Mouse (Mus musculus): ENCODE data around the gene Akna.
A peak's percentile ranks its signal among the peaks of the same experiment; 100 is the strongest.

Akna gene

GRCm38 (mm10) chr4:63409908-63410582 is 6.9 kb upstream of the Akna start:
- peak; percentile 29 for DNase-seq (ENCODE audit: low spot score)

GRCm38 (mm10) chr4:63409317-63409907 is 6.3 kb upstream of the Akna start:
- no peak for DNase-seq (ENCODE audit: low spot score)

- no peak for DNase-seq (ENCODE audit: low spot score)
Observed at GRCm38 (mm10) chr4:63408649-63409048, 5.5 kb upstream of the Akna start.

- DNase-seq (ENCODE audit: low spot score), result no peak
Observed at GRCm38 (mm10) chr4:63408247-63408646, 5.1 kb upstream of the Akna start.

- DNase-seq (ENCODE audit: low spot score), result no peak
Observed at GRCm38 (mm10) chr4:63405683-63406082, 2.5 kb upstream of the Akna start.

GRCm38 (mm10) chr4:63405051-63405450 is 1.9 kb upstream of the Akna start:
- no peak for DNase-seq (ENCODE audit: low spot score)

- DNase-seq (ENCODE audit: low spot score), result no peak
Observed at GRCm38 (mm10) chr4:63404205-63404604, 1.1 kb upstream of the Akna start.

GRCm38 (mm10) chr4:63402558-63402957 is 596 bp downstream of the Akna start:
- no peak for DNase-seq (ENCODE audit: low spot score)

- no peak for DNase-seq (ENCODE audit: low spot score)
Observed at GRCm38 (mm10) chr4:63402056-63402455, 1.1 kb downstream of the Akna start.

GRCm38 (mm10) chr4:63401620-63402019 is 1.5 kb downstream of the Akna start:
- no peak for DNase-seq (ENCODE audit: low spot score)

- no peak for DNase-seq (ENCODE audit: low spot score)
Observed at GRCm38 (mm10) chr4:63400541-63401306, 2.4 kb downstream of the Akna start.

- no peak for DNase-seq (ENCODE audit: low spot score)
Observed at GRCm38 (mm10) chr4:63399691-63400270, 3.4 kb downstream of the Akna start.

GRCm38 (mm10) chr4:63398854-63399609 is 4.1 kb downstream of the Akna start:
- no peak for DNase-seq (ENCODE audit: low spot score)

GRCm38 (mm10) chr4:63397981-63398537 is 5.1 kb downstream of the Akna start:
- DNase-seq (ENCODE audit: low spot score), result no peak

GRCm38 (mm10) chr4:63391322-63391721 is 11.8 kb downstream of the Akna start:
- no peak for DNase-seq (ENCODE audit: low spot score)

- no peak for DNase-seq (ENCODE audit: low spot score)
Observed at GRCm38 (mm10) chr4:63389887-63390528, 13.1 kb downstream of the Akna start.

- DNase-seq (ENCODE audit: low spot score), result no peak
Observed at GRCm38 (mm10) chr4:63389121-63389886, 13.8 kb downstream of the Akna start.

- no peak for DNase-seq (ENCODE audit: low spot score)
Observed at GRCm38 (mm10) chr4:63388029-63388428, 15.1 kb downstream of the Akna start.

- no peak for DNase-seq (ENCODE audit: low spot score)
Observed at GRCm38 (mm10) chr4:63385784-63386183, 17.4 kb downstream of the Akna start.

GRCm38 (mm10) chr4:63385253-63385652 is 17.9 kb downstream of the Akna start:
- DNase-seq (ENCODE audit: low spot score), result no peak

Data from ovary, adult 18-20 months (tissue).